Mouse (Mus musculus) thymus, adult 2 months (tissue): ENCODE results near the gene Mre11a.

ENCODE experiments used
- CTCF ChIP-seq: fragments of 200-500 bp; IDR thresholded peaks from 2 replicates; pipeline ENCODE4 v1.5.1; 2012; ENCODE audit warnings: mild to moderate bottlenecking, control low read depth, low read length, moderate library complexity, borderline replicate concordance; ENCODE audit not compliant: control insufficient read depth, poor library complexity, insufficient read depth; ENCODE audit errors: extremely low read depth
- POLR2A ChIP-seq: fragments of 200-500 bp; IDR thresholded peaks from 2 replicates; pipeline ENCODE4 v1.6.1; 2012; ENCODE audit warnings: mild to moderate bottlenecking, low read length, control low read depth, moderate library complexity; ENCODE audit not compliant: control insufficient read depth, poor library complexity, insufficient read depth; ENCODE audit errors: extremely low read depth

DNA sequence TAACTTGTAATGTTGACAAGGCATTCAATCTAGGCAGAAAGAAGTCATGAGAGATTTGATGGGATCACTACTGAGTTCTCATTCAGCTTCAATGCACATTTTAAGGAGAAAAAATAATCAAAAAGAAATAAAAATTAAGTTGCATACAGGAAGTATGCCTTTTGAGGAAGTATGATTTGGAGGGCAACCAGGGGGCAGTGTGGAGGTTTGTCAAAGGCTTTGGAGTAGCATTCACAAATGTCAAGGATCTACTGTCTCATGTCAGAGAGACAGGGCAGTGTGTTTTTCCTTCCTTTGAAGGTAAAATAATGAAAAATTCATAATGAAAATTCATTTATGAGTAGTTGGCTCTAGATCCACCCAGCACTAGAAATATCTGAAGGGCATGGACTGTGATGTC, 100.7 kb downstream of the Mre11a start:
- TF ChIP-seq CTCF (no peak), POLR2A (no peak)
